Mouse (Mus musculus) megakaryocyte, embryonic 14.5 days (primary cell): ENCODE results near the gene Gm27235.

Experiments
- FLI1 ChIP-seq: IDR thresholded peaks from 2 replicates; pipeline ENCODE4 v1.6.1; 2012; ENCODE audit warnings: low read length, inconsistent platforms, mixed read lengths
- GATA1 ChIP-seq: IDR thresholded peaks from 3 replicates; pipeline ENCODE4 v1.6.1; 2012; ENCODE audit warnings: mixed read lengths, low read length, inconsistent platforms, borderline replicate concordance

DNA sequence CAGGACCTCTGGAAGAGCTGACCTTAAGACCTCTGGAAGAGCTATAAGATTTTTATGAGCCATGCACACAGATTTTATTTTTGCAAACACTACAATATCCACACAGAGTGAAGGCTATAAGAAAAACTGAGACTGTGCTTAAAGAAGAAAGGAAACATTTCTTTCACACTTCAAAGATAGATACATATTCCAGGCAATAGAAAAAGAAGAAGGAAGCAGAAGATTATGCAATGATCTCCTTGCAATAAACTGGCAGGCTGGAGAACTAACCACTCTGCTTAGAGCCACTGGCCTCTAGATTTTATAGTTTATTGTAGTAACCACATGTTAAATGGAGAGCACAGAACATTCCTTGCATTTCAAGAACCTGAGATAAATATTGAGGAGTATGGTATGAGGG lies 33.1 kb downstream of the Gm27235 start:
- no peak for TF ChIP-seq GATA1
- no peak for TF ChIP-seq FLI1
